Mouse (Mus musculus): ENCODE data around the gene Gm32742. TPM values are rescaled to one million over a fixed set of nuclear protein-coding genes. Genes with fewer than 3 reads are reported as not detected.

The Gm32742 gene
- polyA plus RNA-seq, 1 experiment = 0.01 TPM

DNA sequence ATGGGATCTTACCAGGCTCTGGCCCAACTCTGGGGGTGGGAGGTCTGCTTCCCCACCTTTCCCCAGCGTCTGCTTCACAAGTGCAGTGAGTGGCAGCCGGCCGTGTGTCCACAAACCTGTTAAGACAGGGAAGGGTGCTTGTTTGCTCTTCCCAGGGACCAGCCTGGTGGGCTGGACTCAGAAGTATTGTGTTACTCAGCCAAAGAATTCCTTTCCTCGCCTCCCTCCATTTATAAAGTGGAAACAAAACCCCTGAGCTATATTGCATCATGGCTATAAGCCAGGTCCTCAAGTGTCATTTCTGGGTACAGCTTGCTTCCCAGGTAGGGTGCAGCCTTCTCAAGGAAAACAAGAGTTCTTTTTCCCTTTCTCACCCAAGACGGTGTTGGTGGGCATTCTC is 3.4 kb upstream of the Gm32742 start:
- Histone ChIP-seq H3K79me3 (ENCODE audit: low read depth) (no peaks in the 10 kb centered on the region), H3K79me2 (ENCODE audit: control insufficient read depth, insufficient read depth) (no peaks in the 10 kb centered on the region), H3K27me3 (ENCODE audit: control insufficient read depth, insufficient read depth, insufficient read length) (no peaks in the 10 kb centered on the region), H3ac (ENCODE audit: control insufficient read depth, insufficient read length, low read depth) (no peak overlapping the region), H3K36me3 (ENCODE audit: control insufficient read depth, insufficient read depth) (no peaks in the 10 kb centered on the region), H3K4me3 (ENCODE audit: insufficient read depth, poor library complexity, severe bottlenecking) (no peak overlapping the region)
- TF ChIP-seq MAX (IDR thresholded peaks at IDR 0.05) (no peak), CEBPB (IDR thresholded peaks at IDR 0.05; ENCODE audit: low read depth) (no peak), MYOD1 (IDR thresholded peaks at IDR 0.05; ENCODE audit: control insufficient read depth, insufficient read length, low read depth) (no peak), MYOG (IDR thresholded peaks at IDR 0.05; ENCODE audit: control insufficient read depth, extremely low read depth, insufficient read length) (no peak), FOSL1 (IDR thresholded peaks at IDR 0.05; ENCODE audit: insufficient read depth, low read length, poor library complexity, severe bottlenecking) (no peak), CTCF (IDR thresholded peaks at IDR 0.05; ENCODE audit: control insufficient read depth, insufficient read depth, insufficient read length) (no peak)

DNA sequence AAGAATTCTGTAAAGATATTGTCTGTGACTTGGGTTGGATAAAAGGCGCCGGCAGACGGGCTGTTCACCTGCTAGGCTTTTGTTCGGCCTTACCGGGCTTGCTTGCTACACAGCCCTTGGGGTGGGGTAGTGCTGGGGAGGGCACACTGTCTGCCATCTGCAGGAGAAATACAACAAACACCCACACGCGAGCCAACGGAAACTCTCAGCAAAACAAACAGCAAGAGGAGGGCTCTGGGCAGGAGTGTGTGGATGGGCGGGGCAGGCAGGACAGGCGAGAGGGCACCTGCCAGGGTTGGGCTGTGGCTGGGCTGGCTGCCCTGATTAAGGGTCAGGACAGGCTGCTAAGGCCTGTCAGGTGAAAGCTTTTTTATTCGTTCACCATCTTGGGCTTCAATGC is 2.6 kb upstream of the Gm32742 start:
- H3K27me3 ChIP-seq (ENCODE audit: control insufficient read depth, insufficient read depth, insufficient read length) = no peaks in the 10 kb centered on the region
- no peak overlapping the region for H3K4me3 ChIP-seq (ENCODE audit: insufficient read depth, poor library complexity, severe bottlenecking)
- H3K36me3 ChIP-seq (ENCODE audit: control insufficient read depth, insufficient read depth) = no peaks in the 10 kb centered on the region
- TF ChIP-seq FOSL1 (IDR thresholded peaks at IDR 0.05; ENCODE audit: insufficient read depth, low read length, poor library complexity, severe bottlenecking) (no peak), USF1 (IDR thresholded peaks at IDR 0.05; ENCODE audit: low read depth) (no peak), MYOG (IDR thresholded peaks at IDR 0.05; ENCODE audit: control insufficient read depth, extremely low read depth, insufficient read length) (no peak), CEBPB (IDR thresholded peaks at IDR 0.05; ENCODE audit: low read depth) (no peak), CTCF (IDR thresholded peaks at IDR 0.05; ENCODE audit: control insufficient read depth, insufficient read depth, insufficient read length) (no peak), MAX (IDR thresholded peaks at IDR 0.05) (no peak), MYOD1 (IDR thresholded peaks at IDR 0.05; ENCODE audit: control insufficient read depth, insufficient read length, low read depth) (no peak)
- no peaks in the 10 kb centered on the region for H3K79me3 ChIP-seq (ENCODE audit: low read depth)
- no peaks in the 10 kb centered on the region for H3K79me2 ChIP-seq (ENCODE audit: control insufficient read depth, insufficient read depth)
- H3ac ChIP-seq (ENCODE audit: control insufficient read depth, insufficient read length, low read depth) = no peak overlapping the region

DNA sequence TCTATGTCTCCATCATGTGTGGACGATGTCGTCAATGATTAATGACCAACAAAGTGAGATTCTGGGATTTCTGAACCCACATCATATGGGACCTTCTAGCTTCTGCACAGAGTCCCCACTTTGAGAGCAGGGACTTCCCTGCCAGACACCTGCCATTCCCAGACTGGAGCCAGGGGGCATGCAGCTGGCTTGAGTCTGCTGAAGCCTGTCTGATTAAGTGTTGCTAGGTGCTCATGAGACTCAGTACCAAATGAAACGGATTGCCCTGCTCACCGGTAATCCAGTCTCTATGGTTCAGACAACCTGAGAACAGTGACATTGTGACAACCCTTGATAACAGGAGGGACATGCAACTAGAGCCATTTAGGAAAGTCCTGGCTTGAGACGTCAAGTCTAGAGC is 1.3 kb downstream of the Gm32742 start:
- Histone ChIP-seq H3K79me2 (ENCODE audit: control insufficient read depth, insufficient read depth) (no peaks in the 10 kb centered on the region), H3K36me3 (ENCODE audit: control insufficient read depth, insufficient read depth) (no peaks in the 10 kb centered on the region), H3K4me3 (ENCODE audit: insufficient read depth, poor library complexity, severe bottlenecking) (no peak overlapping the region), H3K27me3 (ENCODE audit: control insufficient read depth, insufficient read depth, insufficient read length) (peaks cover 16% of the 10 kb centered on the region), H3K79me3 (ENCODE audit: low read depth) (no peaks in the 10 kb centered on the region), H3ac (ENCODE audit: control insufficient read depth, insufficient read length, low read depth) (no peak overlapping the region)
- TF ChIP-seq MYOG (IDR thresholded peaks at IDR 0.05; ENCODE audit: control insufficient read depth, extremely low read depth, insufficient read length) (no peak), CTCF (IDR thresholded peaks at IDR 0.05; ENCODE audit: control insufficient read depth, insufficient read depth, insufficient read length) (no peak), MAX (IDR thresholded peaks at IDR 0.05) (no peak)

DNA sequence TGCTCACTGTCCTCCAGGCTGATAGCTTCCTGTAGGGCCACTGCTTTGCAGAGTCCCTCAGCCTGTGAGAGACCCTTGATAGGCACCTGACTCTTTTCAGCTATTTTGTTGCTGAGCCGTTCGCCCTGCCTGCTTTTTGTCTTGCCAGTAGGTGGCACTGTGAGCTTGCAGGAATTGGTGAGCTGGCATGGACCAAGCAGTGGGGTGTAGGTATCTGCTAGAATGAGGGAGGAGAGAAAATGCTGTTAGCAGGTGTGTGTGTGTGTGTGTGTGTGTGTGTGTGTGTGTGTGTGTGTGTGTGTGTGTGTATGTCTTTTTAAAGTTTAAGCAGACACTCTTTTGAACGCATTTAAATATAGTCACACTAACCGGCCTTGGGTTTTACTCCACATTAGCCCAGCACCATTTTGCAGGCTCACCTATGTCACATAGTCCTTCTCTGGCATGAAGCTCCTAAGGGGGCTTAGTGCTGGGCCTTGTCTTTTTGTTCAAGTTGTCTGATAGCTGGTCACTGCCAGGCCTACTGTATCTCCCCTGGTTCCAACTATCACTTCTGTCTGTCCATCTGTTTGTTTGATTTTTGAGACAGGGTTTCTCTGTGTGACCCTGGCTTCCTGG is 3.4 kb downstream of the Gm32742 start:
- Histone ChIP-seq H3K27me3 (ENCODE audit: control insufficient read depth, insufficient read depth, insufficient read length) (peaks cover 30% of the 10 kb centered on the region), H3K79me3 (ENCODE audit: low read depth) (no peaks in the 10 kb centered on the region), H3ac (ENCODE audit: control insufficient read depth, insufficient read length, low read depth) (no peak overlapping the region), H3K79me2 (ENCODE audit: control insufficient read depth, insufficient read depth) (no peaks in the 10 kb centered on the region), H3K4me3 (ENCODE audit: insufficient read depth, poor library complexity, severe bottlenecking) (no peak overlapping the region), H3K36me3 (ENCODE audit: control insufficient read depth, insufficient read depth) (no peaks in the 10 kb centered on the region)
- TF ChIP-seq MAX (IDR thresholded peaks at IDR 0.05) = no peak
- TF ChIP-seq CTCF (IDR thresholded peaks at IDR 0.05; ENCODE audit: control insufficient read depth, insufficient read depth, insufficient read length) = peak; percentile 78

DNA sequence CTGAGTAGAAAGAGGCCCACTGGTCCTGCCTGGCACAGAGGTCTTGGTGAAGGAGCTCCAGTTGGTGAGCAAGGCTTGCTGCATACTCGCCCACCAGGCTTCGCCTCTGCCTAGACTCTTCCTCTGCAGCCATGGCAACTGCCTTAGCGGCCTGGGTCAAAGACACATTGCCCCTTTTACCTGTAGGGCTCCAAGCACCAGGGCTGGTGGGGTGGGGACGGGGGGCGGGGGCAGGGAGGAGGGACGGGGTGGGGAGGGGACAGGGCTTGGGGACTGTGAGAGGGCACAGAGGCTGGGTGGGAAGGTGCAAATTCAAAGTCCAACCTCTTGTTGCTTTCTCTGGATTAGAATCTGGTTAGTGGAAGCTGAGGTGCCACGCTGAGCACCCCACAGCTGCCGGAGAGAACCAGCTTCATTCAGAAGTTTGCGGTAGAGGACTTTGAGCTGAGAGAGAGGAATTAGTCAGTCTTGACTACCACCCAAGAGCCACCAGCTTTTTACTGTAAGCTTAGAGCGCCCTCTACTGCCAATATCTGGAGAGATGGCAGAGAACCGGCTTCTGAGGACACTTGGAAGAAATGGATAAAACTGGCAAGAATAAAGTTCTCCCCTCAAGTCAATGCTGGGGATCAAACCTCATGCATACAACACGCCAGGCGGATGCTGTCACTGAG is 13.1 kb downstream of the Gm32742 start:
- TF ChIP-seq USF1 (IDR thresholded peaks at IDR 0.05; ENCODE audit: low read depth) (no peak), MYOD1 (IDR thresholded peaks at IDR 0.05; ENCODE audit: control insufficient read depth, insufficient read length, low read depth) (no peak), MYOG (IDR thresholded peaks at IDR 0.05; ENCODE audit: control insufficient read depth, extremely low read depth, insufficient read length) (no peak), CEBPB (IDR thresholded peaks at IDR 0.05; ENCODE audit: low read depth) (no peak), FOSL1 (IDR thresholded peaks at IDR 0.05; ENCODE audit: insufficient read depth, low read length, poor library complexity, severe bottlenecking) (no peak), MAX (IDR thresholded peaks at IDR 0.05) (no peak), CTCF (IDR thresholded peaks at IDR 0.05; ENCODE audit: control insufficient read depth, insufficient read depth, insufficient read length) (no peak)
- no peaks in the 10 kb centered on the region for H3K79me2 ChIP-seq (ENCODE audit: control insufficient read depth, insufficient read depth)
- H3ac ChIP-seq (ENCODE audit: control insufficient read depth, insufficient read length, low read depth) = no peak overlapping the region
- H3K79me3 ChIP-seq (ENCODE audit: low read depth) = no peaks in the 10 kb centered on the region
- H3K36me3 ChIP-seq (ENCODE audit: control insufficient read depth, insufficient read depth) = no peaks in the 10 kb centered on the region
- no peak overlapping the region for H3K4me3 ChIP-seq (ENCODE audit: insufficient read depth, poor library complexity, severe bottlenecking)
- H3K27me3 ChIP-seq (ENCODE audit: control insufficient read depth, insufficient read depth, insufficient read length) = peaks cover 26% of the 10 kb centered on the region

DNA sequence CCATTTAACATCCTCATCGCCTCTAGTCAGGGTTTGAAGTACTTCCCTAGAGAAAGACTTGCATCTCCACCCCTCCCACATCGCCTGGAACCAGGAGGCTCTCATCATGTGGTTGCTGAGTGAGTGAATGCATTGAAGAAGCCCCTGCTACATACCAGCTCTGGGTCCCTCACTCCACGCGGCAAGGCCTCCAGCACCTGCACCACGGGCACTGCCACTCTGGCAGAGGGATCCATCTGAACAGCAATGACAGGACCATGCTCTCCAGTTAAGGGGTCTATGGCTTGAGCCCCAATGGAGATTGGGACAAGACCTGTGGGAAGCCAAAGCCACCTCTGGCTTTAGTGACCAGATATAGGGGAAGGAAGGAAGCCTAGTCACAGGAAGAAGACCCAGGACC is 18.0 kb downstream of the Gm32742 start:
- Histone ChIP-seq H3K79me3 (ENCODE audit: low read depth) (no peaks in the 10 kb centered on the region), H3ac (ENCODE audit: control insufficient read depth, insufficient read length, low read depth) (no peak overlapping the region)
- TF ChIP-seq USF1 (IDR thresholded peaks at IDR 0.05; ENCODE audit: low read depth) (no peak), MYOD1 (IDR thresholded peaks at IDR 0.05; ENCODE audit: control insufficient read depth, insufficient read length, low read depth) (no peak), CTCF (IDR thresholded peaks at IDR 0.05; ENCODE audit: control insufficient read depth, insufficient read depth, insufficient read length) (no peak)

More for the DNA sequence above, 18.0 kb downstream of the Gm32742 start:
- H3K36me3 ChIP-seq (ENCODE audit: control insufficient read depth, insufficient read depth) = no peaks in the 10 kb centered on the region
- H3K79me2 ChIP-seq (ENCODE audit: control insufficient read depth, insufficient read depth) = no peaks in the 10 kb centered on the region
- H3K27me3 ChIP-seq (ENCODE audit: control insufficient read depth, insufficient read depth, insufficient read length) = no peaks in the 10 kb centered on the region
- H3K4me3 ChIP-seq (ENCODE audit: insufficient read depth, poor library complexity, severe bottlenecking) = no peak overlapping the region
